Mouse (Mus musculus) heart, adult 2 months (tissue): ENCODE measurements around the gene Camk1d. TPM values are rescaled to one million over a fixed set of nuclear protein-coding genes. Genes with fewer than 3 reads are reported as not detected.

Source experiments
- DNase-seq, 2 experiments: peaks; one replicate each; pipeline ENCODE4 v3.0.0; 2021
- H3K27ac ChIP-seq: fragments of 200-600 bp; 2 replicates; pipeline ENCODE4 v1.8.1; 2022
- H3K27me3 ChIP-seq: fragments of 200-500 bp; 2 replicates; pipeline ENCODE4 v1.6.1; 2012; ENCODE audit warnings: mild to moderate bottlenecking, low read length, inconsistent platforms, mixed read lengths; ENCODE audit not compliant: control insufficient read depth, insufficient read depth
- H3K36me3 ChIP-seq: fragments of 200-500 bp; 2 replicates; pipeline ENCODE4 v1.6.1; 2012; ENCODE audit warnings: low read length, inconsistent platforms; ENCODE audit not compliant: control insufficient read depth, insufficient read depth
- H3K4me1 ChIP-seq: fragments of 200-500 bp; 2 replicates; pipeline ENCODE4 v1.6.1; 2011; ENCODE audit warnings: low read length; ENCODE audit not compliant: control insufficient read depth, insufficient read depth
- H3K4me3 ChIP-seq: fragments of 200-600 bp; 2 replicates; pipeline ENCODE4 v1.8.1; 2022
- H3K79me2 ChIP-seq: fragments of 200-500 bp; replicated peaks from 2 replicates; pipeline ENCODE4 v1.6.1; 2012; ENCODE audit warnings: mild to moderate bottlenecking, inconsistent platforms, low read length, moderate library complexity, mixed read lengths; ENCODE audit not compliant: control insufficient read depth, insufficient read depth
- H3K9ac ChIP-seq: fragments of 200-500 bp; 2 replicates; pipeline ENCODE4 v1.6.1; 2012; ENCODE audit warnings: low read depth, mild to moderate bottlenecking, control low read depth, inconsistent platforms, low read length, mixed read lengths
- CTCF ChIP-seq: fragments of 200-600 bp; IDR thresholded peaks from 2 replicates; pipeline ENCODE4 v1.8.1; 2022; ENCODE audit warnings: antibody characterized with exemption, mild to moderate bottlenecking, moderate library complexity
- EP300 ChIP-seq: fragments of 200-500 bp; IDR thresholded peaks from 2 replicates; pipeline ENCODE4 v1.6.1; 2011; ENCODE audit warnings: low read depth, low read length, control low read depth; ENCODE audit not compliant: insufficient read depth
- POLR2A ChIP-seq: fragments of 200-500 bp; IDR thresholded peaks from 2 replicates; pipeline ENCODE4 v1.6.1; 2011; ENCODE audit warnings: mild to moderate bottlenecking, low read depth, low read length, control low read depth; ENCODE audit not compliant: insufficient read depth
- WGBS: fragments of 180-500 bp; shearing (Covaris S2); methylation state at CpG from one replicate; pipeline ENCODE4 v1.1.7; 2018; 5-methylcytosine and 5-hydroxymethylcytosine counted together
- intact Hi-C: fragments of 180-260 bp; cut with DNase I; formaldehyde crosslinking; loops from one replicate; pipeline ENCODE4 v1.15.1; 2025
- polyA plus RNA-seq: library from polyadenylated mRNA; depleted of rRNA; stranded (reverse); fragments of >200 nt; gene quantifications from 2 replicates; pipeline ENCODE4 v1.2.3, GENCODE M21; 2012
- total RNA-seq, 2 experiments: library from RNA; stranded (reverse); gene quantifications; 2 replicates each; pipeline ENCODE4 v1.2.3; 2021

Gene Camk1d
- total and polyA plus RNA-seq, 3 experiments, result 2.5 to 4.9 (median 4.3) TPM

DNA sequence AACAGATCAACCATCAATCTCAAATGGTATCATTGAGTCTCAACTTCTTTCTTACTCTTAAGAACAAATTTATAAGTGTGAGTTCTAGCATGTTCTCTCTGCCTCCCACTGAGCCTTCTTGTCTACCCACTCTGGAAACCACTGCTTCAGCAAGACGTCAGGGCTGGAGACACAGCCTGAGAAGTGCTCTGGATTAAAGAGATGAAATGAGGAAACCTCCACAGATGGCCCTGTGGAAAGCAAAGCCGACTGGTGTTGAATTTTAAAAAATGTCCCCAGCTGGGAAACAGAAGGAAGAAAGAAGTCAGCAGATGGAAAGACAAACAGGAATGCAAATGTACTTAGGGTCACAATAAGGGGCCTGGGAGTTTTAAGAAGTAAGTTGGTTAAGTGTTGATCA, 180.4 kb downstream of the Camk1d start:
- H3K4me1 ChIP-seq, result no peaks in the 10 kb centered on the region
- no peak for DNase-seq
- no peaks in the 10 kb centered on the region for H3K79me2 ChIP-seq
- no peak overlapping the region for H3K9ac ChIP-seq
- H3K36me3 ChIP-seq, result no peaks in the 10 kb centered on the region
- TF ChIP-seq EP300 (no peak), CTCF (no peak), POLR2A (no peak)
- no peaks in the 10 kb centered on the region for H3K27me3 ChIP-seq
- H3K27ac ChIP-seq, result no peak overlapping the region
- WGBS, result 60% methylated on average over 2 of the region's 2 CpGs
- H3K4me3 ChIP-seq, result no peak overlapping the region
- intact Hi-C loops, result no loop called here

DNA sequence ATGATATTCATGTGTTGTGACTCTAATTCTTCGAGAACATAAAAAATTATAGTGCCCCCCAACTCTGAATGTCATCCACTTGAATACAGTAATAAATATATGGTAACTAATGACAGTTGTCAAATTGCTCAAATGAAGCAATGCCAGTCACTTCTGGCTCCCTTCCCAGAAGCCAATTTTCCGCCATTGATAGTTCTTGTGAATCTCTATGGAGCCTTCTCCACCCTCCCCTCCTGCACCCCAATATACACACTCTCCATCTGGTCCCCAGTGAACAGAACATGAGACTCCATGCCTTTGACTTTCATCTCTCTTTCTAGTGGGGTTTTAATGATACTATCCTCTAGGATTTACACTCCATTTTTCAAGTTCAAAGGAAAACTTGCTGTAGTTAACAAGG, 184.3 kb downstream of the Camk1d start:
- H3K9ac ChIP-seq, result no peak overlapping the region
- no peak overlapping the region for H3K4me3 ChIP-seq
- no peak overlapping the region for H3K27ac ChIP-seq
- no peaks in the 10 kb centered on the region for H3K79me2 ChIP-seq
- no peaks in the 10 kb centered on the region for H3K27me3 ChIP-seq
- 61% methylated on average over 2 of the region's 2 CpGs for WGBS
- TF ChIP-seq EP300 (no peak), POLR2A (no peak), CTCF (no peak)
- no peaks in the 10 kb centered on the region for H3K36me3 ChIP-seq
- peaks cover 2% of the 10 kb centered on the region for H3K4me1 ChIP-seq
- no peak for DNase-seq
- intact Hi-C loops, result no loop called here

DNA sequence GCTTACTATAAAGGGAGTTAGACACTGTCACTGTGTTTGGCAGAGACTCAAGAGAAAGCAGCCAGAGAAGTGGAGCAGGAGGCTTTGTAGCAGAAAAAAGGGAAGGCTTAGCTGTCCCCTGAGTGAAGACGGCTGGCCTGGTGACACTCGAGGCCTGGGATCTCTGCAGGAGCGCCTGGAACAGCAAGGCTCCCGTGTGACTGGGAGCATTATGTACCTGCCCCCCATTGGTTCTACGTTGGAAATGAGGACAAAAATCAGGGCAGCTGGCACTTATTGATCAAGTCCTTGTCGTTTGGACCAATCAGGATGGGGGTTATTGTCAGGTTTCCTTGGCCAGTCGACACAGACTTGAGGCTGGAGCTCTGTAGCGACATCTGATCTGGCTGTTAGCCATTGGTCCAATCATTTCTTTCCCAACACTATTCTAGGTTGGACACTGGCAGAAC, 195.1 kb downstream of the Camk1d start:
- no peak overlapping the region for H3K9ac ChIP-seq
- intact Hi-C loops, result loop anchor here (5.0 kb wide), 1 partner anchor 93 kb away; no protein-coding TSS in a partner anchor
- TF ChIP-seq EP300 (no peak), CTCF (no peak), POLR2A (no peak)
- H3K4me3 ChIP-seq, result no peak overlapping the region
- H3K27ac ChIP-seq, result no peak overlapping the region
- 49% methylated on average over 8 of the region's 8 CpGs for WGBS
- H3K79me2 ChIP-seq, result no peaks in the 10 kb centered on the region
- no peaks in the 10 kb centered on the region for H3K27me3 ChIP-seq
- DNase-seq, result peak in 1 of 2 experiments; percentile 15
- no peaks in the 10 kb centered on the region for H3K36me3 ChIP-seq
- peaks cover 4% of the 10 kb centered on the region; the same call in 1 of the 2 replicates for H3K4me1 ChIP-seq

DNA sequence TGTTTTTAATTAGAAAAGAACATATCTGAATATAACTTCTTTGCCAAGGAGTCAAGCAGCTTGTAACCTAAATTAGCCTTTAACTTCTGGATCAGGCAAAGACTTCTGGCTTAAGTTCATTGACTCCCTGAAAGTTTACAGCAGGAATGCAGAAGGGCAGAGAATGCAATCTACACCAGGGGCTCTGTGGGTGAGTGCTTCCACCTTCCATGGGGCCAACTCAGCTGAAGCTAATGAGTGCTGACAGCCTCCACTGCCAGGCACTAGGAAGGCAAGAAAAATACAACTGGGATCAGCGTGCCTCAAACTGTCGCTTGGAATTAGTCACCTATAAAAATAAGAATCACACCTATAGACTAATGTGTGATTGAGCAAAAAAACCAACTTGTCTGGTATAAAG, 199.2 kb downstream of the Camk1d start:
- Histone ChIP-seq H3K79me2 (no peaks in the 10 kb centered on the region), H3K9ac (no peak overlapping the region), H3K4me3 (no peak overlapping the region), H3K36me3 (no peaks in the 10 kb centered on the region), H3K4me1 (peaks cover 2% of the 10 kb centered on the region; the same call in 1 of the 2 replicates), H3K27me3 (no peaks in the 10 kb centered on the region), H3K27ac (no peak overlapping the region)
- no peak for TF ChIP-seq POLR2A
- TF ChIP-seq EP300, result no peak
- TF ChIP-seq CTCF, result no peak
- intact Hi-C loops, result loop anchor here (5.0 kb wide), 1 partner anchor 97 kb away; no protein-coding TSS in a partner anchor
- no peak for DNase-seq
- 86% methylated on average over 2 of the region's 2 CpGs for WGBS

DNA sequence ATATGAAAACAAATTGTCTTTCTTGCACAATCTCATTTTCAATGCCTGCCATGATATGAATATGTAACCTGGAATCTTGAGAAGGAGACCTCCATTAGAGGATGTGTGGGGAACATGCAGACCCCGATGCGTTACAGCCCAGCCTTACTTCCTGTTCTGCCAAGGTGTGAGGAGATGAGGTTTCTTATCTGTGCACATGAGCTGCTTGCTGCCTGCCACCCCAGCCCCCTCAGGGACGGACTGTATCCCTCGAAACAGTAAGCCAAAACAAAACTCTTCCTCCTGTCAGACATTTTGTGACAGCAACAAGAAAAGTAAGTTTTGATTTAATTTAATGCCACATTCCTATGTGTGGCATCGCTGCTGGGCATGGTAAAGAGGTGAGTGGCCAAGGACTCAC, 200.2 kb downstream of the Camk1d start:
- no peaks in the 10 kb centered on the region for H3K27me3 ChIP-seq
- no peak overlapping the region for H3K4me3 ChIP-seq
- no peak for TF ChIP-seq CTCF
- no peak for TF ChIP-seq EP300
- TF ChIP-seq POLR2A, result no peak
- H3K4me1 ChIP-seq, result no peaks in the 10 kb centered on the region
- H3K79me2 ChIP-seq, result no peaks in the 10 kb centered on the region
- WGBS, result 93% methylated on average over 5 of the region's 5 CpGs
- H3K9ac ChIP-seq, result no peak overlapping the region
- no peaks in the 10 kb centered on the region for H3K36me3 ChIP-seq
- intact Hi-C loops, result no loop called here
- no peak overlapping the region for H3K27ac ChIP-seq
- no peak for DNase-seq

DNA sequence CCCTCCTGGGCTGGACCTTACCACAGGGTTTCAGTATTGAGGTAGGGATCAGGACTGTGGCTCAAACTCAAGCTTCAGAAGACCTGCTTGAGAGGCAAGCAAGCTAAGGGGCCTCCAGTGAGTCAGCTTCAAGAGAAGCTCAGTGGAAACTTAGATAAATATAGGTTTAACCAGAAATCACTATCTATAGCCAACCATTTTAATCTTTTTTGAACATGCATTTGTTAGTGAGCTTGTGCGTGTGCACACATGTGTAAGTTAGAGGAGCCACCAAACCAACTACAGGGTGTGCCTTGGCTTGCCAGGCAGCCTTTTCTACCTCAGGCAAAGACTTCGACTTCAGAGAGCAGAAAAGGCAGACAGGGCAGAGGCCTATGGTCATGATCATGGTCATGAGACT, 200.7 kb downstream of the Camk1d start:
- no peaks in the 10 kb centered on the region for H3K4me1 ChIP-seq
- intact Hi-C loops, result no loop called here
- H3K9ac ChIP-seq, result no peak overlapping the region
- no peak overlapping the region for H3K27ac ChIP-seq
- WGBS, result 91% methylated on average over 2 of the region's 2 CpGs
- DNase-seq, result no peak
- H3K36me3 ChIP-seq, result no peaks in the 10 kb centered on the region
- H3K4me3 ChIP-seq, result no peak overlapping the region
- H3K79me2 ChIP-seq, result no peaks in the 10 kb centered on the region
- H3K27me3 ChIP-seq, result no peaks in the 10 kb centered on the region
- TF ChIP-seq CTCF (no peak), EP300 (no peak), POLR2A (no peak)
